Mouse (Mus musculus): ENCODE results near the gene Trim10. TPM values are rescaled to one million over a fixed set of nuclear protein-coding genes. Genes with fewer than 3 reads are reported as not detected.

Gene Trim10
- polyA plus RNA-seq (2012; rRNA removed): 37.1 and 43.0 TPM in 2 replicates

GRCm38 (mm10) chr17:36869284-36869954 is at the start of gene Trim10:
Trim10 (plus strand) TSS chr17:36869574.

DNA sequence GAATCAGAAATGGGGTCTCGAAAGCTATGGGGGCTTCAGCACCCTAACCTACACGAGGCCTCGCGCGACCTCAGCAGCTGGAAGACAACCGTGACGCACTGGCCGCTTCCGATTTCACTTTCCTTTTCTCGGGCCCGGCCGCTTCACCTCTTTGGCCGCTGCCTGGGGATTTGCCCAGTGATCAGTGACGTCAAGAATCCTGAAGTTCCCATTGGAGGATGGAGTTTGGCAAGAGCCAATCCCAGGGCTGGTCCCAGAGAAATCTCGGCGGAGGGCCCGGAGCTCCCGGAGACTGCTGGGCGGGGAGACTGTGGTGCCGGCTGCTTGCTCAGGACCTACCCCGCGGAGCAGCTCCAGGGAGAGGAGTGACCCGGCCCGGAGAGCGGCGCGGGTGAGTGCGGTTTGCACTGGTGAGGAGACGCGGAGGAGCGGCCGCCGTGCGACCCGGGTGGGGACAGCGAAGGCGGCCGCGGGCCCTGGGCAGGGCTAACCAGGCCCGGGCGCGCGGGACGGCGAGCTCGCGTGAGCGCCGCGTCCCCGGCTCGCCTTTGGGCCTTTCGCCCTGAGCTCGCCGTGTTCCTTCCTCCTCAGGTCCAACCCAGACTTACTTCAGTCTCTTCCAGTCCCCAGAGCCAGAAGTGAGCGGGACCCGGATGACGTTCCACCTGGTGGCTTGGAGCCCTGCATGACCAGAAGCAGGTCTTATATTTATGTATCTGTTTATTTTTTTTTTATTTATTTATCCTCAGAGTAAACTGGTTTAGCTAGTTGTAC is 32.3 kb upstream of the Trim10 start, which contains the start of gene Trim26:
Gene Trim26, plus strand, starts transcription at position 261 of the 774 bp plus-strand sequence.

DNA sequence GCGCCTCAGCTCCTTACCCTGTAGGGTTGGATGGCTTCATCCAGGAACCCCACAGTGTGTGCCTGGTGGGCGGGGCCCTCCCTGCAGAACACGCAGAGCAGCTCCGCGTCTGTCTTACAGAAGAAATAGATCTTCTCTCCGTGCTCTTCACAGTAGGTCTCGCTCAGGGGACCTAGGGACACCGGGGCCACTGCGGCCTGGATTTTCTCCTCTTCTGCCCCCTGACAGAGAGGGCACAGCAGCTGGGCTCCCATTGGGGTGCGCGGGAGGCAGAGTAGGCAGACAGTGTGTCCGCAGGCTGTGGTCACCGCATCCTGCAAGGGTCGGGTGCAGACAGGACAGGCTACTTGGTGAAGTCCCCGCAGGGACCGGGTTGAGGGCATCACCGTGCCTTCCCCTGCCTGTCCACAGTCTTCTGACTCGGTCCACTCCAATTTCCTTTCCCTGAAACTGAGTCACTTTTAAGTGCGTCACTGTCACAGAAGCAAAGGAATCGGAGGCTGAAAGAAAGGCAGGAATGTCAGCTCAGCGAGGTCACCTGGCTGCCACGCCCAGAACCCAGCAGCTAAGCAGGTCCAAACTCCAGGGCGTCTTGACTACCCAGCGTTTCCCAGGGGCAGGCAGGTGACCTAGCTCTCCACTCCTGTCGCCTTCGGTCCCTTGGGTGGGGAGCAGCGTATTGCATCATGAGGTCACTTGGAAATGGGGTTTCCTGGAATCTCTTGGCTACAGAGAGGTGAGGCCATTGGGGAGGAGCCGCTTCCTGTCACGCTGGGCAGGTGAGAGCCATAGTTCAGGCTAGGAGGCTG is 2.5 kb upstream of the Trim10 start, which contains the start of gene Trim15:
Gene Trim15, minus strand, starts transcription at position 492 of the 809 bp plus-strand sequence.

DNA sequence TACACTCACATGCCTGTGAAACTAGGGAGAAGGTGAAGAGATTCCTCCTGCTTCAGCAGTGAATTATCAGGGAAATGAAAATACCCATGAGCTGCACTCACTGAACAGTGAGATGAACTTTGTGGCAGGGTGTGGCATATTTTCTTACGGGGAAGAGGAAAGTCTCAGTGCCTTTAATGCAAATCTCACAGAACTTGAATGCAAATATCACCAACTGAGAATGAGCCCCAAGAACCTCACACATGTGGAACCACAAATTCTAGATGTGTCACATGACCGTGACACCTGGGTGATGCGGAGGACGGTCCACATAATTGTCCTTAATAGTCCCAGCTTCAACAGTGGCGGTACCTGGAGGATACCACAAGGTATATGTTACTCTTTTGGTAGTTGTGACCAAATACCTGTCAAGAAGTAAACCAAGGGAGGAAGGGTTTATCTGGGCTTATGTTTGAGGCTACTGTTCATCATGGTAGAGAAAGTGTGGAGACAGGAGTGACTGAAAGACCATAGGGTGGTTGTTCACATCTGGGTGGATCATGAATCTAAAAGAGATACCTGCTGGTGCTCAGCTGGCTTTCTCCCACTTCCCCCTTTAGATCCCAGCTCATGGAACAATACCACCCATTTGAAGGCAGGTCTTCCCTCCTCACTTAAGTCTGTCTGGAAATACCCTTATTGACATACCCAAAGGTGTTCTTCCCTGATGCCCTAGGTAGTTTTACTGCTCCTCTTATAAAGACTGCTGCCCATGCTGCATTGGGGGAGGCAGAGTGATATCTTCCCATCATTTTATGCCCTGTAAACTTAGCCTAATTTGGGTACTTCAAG is 20.9 kb downstream of the Trim10 start, which contains the start of gene Trim40:
Gene Trim40, minus strand, starts transcription at position 51 of the 831 bp plus-strand sequence.

GRCm38 (mm10) chr17:36897552-36898205 is 28.3 kb downstream of the Trim10 start, which contains the start of gene Trim31:
Trim31 (plus strand) TSS chr17:36898118.

Other genes with a start within 250 kb of the Trim10 start
- gene H2-M9, start 226.9 kb upstream of the Trim10 start, polyA plus RNA-seq (2012; rRNA removed): not detected in 2 replicates
- gene H2-M1, start 197.4 kb upstream of the Trim10 start, polyA plus RNA-seq (2012; rRNA removed): not detected in 2 replicates
- not detected in 2 replicates for gene H2-M10.5, start 96.7 kb upstream of the Trim10 start, polyA plus RNA-seq (2012; rRNA removed)
- gene H2-M10.6, start 57.4 kb upstream of the Trim10 start, polyA plus RNA-seq (2012; rRNA removed): not detected in 2 replicates
- gene Trim26, start 32.4 kb upstream of the Trim10 start, polyA plus RNA-seq (2012; rRNA removed): 19.4 and 23.3 TPM in 2 replicates
- 0.25 and 0.42 TPM in 2 replicates for gene Trim15, start 2.4 kb upstream of the Trim10 start, polyA plus RNA-seq (2012; rRNA removed)
- 0.01 TPM in 1 of 2 replicates, not detected in the other for gene Trim40, start 20.5 kb downstream of the Trim10 start, polyA plus RNA-seq (2012; rRNA removed)
- 0.04 TPM in 1 of 2 replicates, not detected in the other for gene Trim31, start 28.5 kb downstream of the Trim10 start, polyA plus RNA-seq (2012; rRNA removed)
- 0.05 and 0.07 TPM in 2 replicates for gene Rnf39, start 73.3 kb downstream of the Trim10 start, polyA plus RNA-seq (2012; rRNA removed)
- gene Ppp1r11, start 82.2 kb downstream of the Trim10 start, polyA plus RNA-seq (2012; rRNA removed): 31.3 and 33.2 TPM in 2 replicates
- 15.5 and 17.6 TPM in 2 replicates for gene Znrd1, start 89.0 kb downstream of the Trim10 start, polyA plus RNA-seq (2012; rRNA removed)
- 3.4 and 4.2 TPM in 2 replicates for gene Znrd1as, start 89.0 kb downstream of the Trim10 start, polyA plus RNA-seq (2012; rRNA removed)
- gene 2410137M14Rik, start 111.7 kb downstream of the Trim10 start, polyA plus RNA-seq (2012; rRNA removed): not detected in 2 replicates
- 0.08 and 0.10 TPM in 2 replicates for gene H2-M5, start 120.0 kb downstream of the Trim10 start, polyA plus RNA-seq (2012; rRNA removed)
- gene Zfp57, start 131.6 kb downstream of the Trim10 start, polyA plus RNA-seq (2012; rRNA removed): 4.5 and 5.2 TPM in 2 replicates
- not detected in 2 replicates for gene Mog, start 153.8 kb downstream of the Trim10 start, polyA plus RNA-seq (2012; rRNA removed)
- 3.1 and 5.1 TPM in 2 replicates for gene Gabbr1, start 176.4 kb downstream of the Trim10 start, polyA plus RNA-seq (2012; rRNA removed)
- gene Olfr90, start 218.9 kb downstream of the Trim10 start, polyA plus RNA-seq (2012; rRNA removed): not detected in 2 replicates
- gene Olfr91, start 228.7 kb downstream of the Trim10 start, polyA plus RNA-seq (2012; rRNA removed): not detected in 2 replicates